In genomic region chr2:25591863-25592262, GRCm38 (mm10) we compare ENCODE assay signal across 10 mouse cellular contexts. TPM values are rescaled to one million over a fixed set of nuclear protein-coding genes. Genes with fewer than 3 reads are reported as not detected.
DNase-seq lines count a peak whose midpoint lies in the region; ATAC-seq and TF ChIP-seq lines count a peak whose summit lies in the region.
"Had no signal": no experiment of that assay in that cellular context is flagged by ENCODE, and none has a peak within 500 bp of the region (broad histone marks: within the 10 kb centered on the region; RNA-seq: fewer than 3 reads in every experiment).

No protein-coding gene starts in this region.

- H3K27me3 ChIP-seq in small intestine, adult 2 months (ENCODE audit: control insufficient read depth, insufficient read depth, low read length) = no peaks in the 10 kb centered on the region

- peak; percentile 55; the same call in 1 of the 2 replicates for ATAC-seq in erythroblast, adult 5-6 weeks (replicated peaks; ENCODE audit: low FRiP score, poor library complexity, severe bottlenecking)
- no peak for ATAC-seq in erythroid progenitor cell, adult 5-6 weeks (replicated peaks; ENCODE audit: low FRiP score, poor library complexity, severe bottlenecking)

- peak; percentile 57; the same call in 1 of the 2 replicates for TF ChIP-seq CTCF in small intestine, adult 2 months (IDR thresholded peaks at IDR 0.05; ENCODE audit: extremely low read depth, insufficient read length, insufficient replicate concordance, low read depth, low read length)

- H3K4me3 ChIP-seq in small intestine, adult 2 months (ENCODE audit: low read depth, low read length) = no peak overlapping the region

- 70% methylated on average over 2 of the region's 2 CpGs for WGBS in small intestine, adult 2 months

- no peak for TF ChIP-seq POLR2A in small intestine, adult 2 months (IDR thresholded peaks at IDR 0.05; ENCODE audit: low read depth, low read length)

- peak; percentile 39 to 52 for DNase-seq in frontal cortex, postnatal 36 days (ENCODE audit: low spot score in 2 of 2)
- no peak for DNase-seq in frontal cortex, postnatal 25 days (ENCODE audit: low spot score in 2 of 2)
- peak; percentile 32 for DNase-seq in right cerebral cortex, postnatal 14 days
- no peak for DNase-seq in right cerebral cortex, postnatal 36 days (ENCODE audit: low spot score in 2 of 2)
- DNase-seq in urinary bladder, adult 2 months (ENCODE audit: low spot score) = no peak

- H3K27ac ChIP-seq in small intestine, adult 2 months (ENCODE audit: insufficient read depth, low read depth, low read length) = no peak overlapping the region
- H3K27ac ChIP-seq: macrophage had no signal

- H3K36me3 ChIP-seq in small intestine, adult 2 months (ENCODE audit: control insufficient read depth, insufficient read depth, low read length) = peaks cover 57% of the 10 kb centered on the region

- no peaks in the 10 kb centered on the region for H3K4me1 ChIP-seq in small intestine, adult 2 months (ENCODE audit: control insufficient read depth, insufficient read depth, insufficient read length, low read length)

RNA-seq across cellular contexts. Expression of gene Ajm1, which starts 10.3 kb away (rescaled TPM):
- 0.63 TPM in 1 of 2 replicates, not detected in the other for total RNA-seq in erythroblast, adult 5-6 weeks (2015; ENCODE audit: low replicate concordance)
- not detected in 2 replicates for total RNA-seq in erythroblast, adult 5-6 weeks (2017; ENCODE audit: low replicate concordance)
- polyA plus RNA-seq in small intestine, adult 2 months (2012; rRNA removed) = 1.7 and 2.2 TPM in 2 replicates
- 0.36 TPM in 1 of 2 replicates, not detected in the other for total RNA-seq in erythroid progenitor cell, adult 5-6 weeks (2015; ENCODE audit: low replicate concordance)
- total RNA-seq in erythroid progenitor cell, adult 5-6 weeks (2017; ENCODE audit: low replicate concordance) = not detected in 2 replicates
- polyA plus RNA-seq in urinary bladder, adult 2 months (2012; rRNA removed) = 0.47 and 0.57 TPM in 2 replicates
- polyA plus RNA-seq: heart, embryonic 14.5 days had no signal

RNA-seq across cellular contexts. Expression of gene Rabl6, which starts 16.5 kb away (rescaled TPM):
- 18.1 and 22.4 TPM in 2 replicates for total RNA-seq in erythroblast, adult 5-6 weeks (2015; ENCODE audit: low replicate concordance)
- 11.8 and 29.1 TPM in 2 replicates for total RNA-seq in erythroblast, adult 5-6 weeks (2017; ENCODE audit: low replicate concordance)
- 35.3 and 47.6 TPM in 2 replicates for polyA plus RNA-seq in small intestine, adult 2 months (2012; rRNA removed)
- 6.5 and 23.1 TPM in 2 replicates for total RNA-seq in erythroid progenitor cell, adult 5-6 weeks (2015; ENCODE audit: low replicate concordance)
- total RNA-seq in erythroid progenitor cell, adult 5-6 weeks (2017; ENCODE audit: low replicate concordance) = 9.3 and 20.5 TPM in 2 replicates
- polyA plus RNA-seq in urinary bladder, adult 2 months (2012; rRNA removed) = 66.5 and 73.8 TPM in 2 replicates

RNA-seq across cellular contexts. Expression of gene Phpt1, which starts 16.8 kb away (rescaled TPM):
- total RNA-seq in erythroblast, adult 5-6 weeks (2015; ENCODE audit: low replicate concordance) = 0.96 and 7.1 TPM in 2 replicates
- total RNA-seq in erythroblast, adult 5-6 weeks (2017; ENCODE audit: low replicate concordance) = 2.1 TPM in 1 of 2 replicates, not detected in the other
- 15.8 and 29.7 TPM in 2 replicates for polyA plus RNA-seq in small intestine, adult 2 months (2012; rRNA removed)
- total RNA-seq in erythroid progenitor cell, adult 5-6 weeks (2015; ENCODE audit: low replicate concordance) = 3.6 TPM in 1 of 2 replicates, not detected in the other
- total RNA-seq in erythroid progenitor cell, adult 5-6 weeks (2017; ENCODE audit: low replicate concordance) = 1.1 TPM in 1 of 2 replicates, not detected in the other
- 64.2 and 75.6 TPM in 2 replicates for polyA plus RNA-seq in urinary bladder, adult 2 months (2012; rRNA removed)

RNA-seq across cellular contexts. Expression of gene Mamdc4, which starts 17.2 kb away (rescaled TPM):
- total RNA-seq in erythroblast, adult 5-6 weeks (2015; ENCODE audit: low replicate concordance) = 2.5 and 7.1 TPM in 2 replicates
- total RNA-seq in erythroblast, adult 5-6 weeks (2017; ENCODE audit: low replicate concordance) = 4.3 and 4.5 TPM in 2 replicates
- 0.52 and 1.1 TPM in 2 replicates for polyA plus RNA-seq in small intestine, adult 2 months (2012; rRNA removed)
- 0.72 TPM in 1 of 2 replicates, not detected in the other for total RNA-seq in erythroid progenitor cell, adult 5-6 weeks (2015; ENCODE audit: low replicate concordance)
- 2.6 TPM in 1 of 2 replicates, not detected in the other for total RNA-seq in erythroid progenitor cell, adult 5-6 weeks (2017; ENCODE audit: low replicate concordance)
- 1.3 and 1.4 TPM in 2 replicates for polyA plus RNA-seq in urinary bladder, adult 2 months (2012; rRNA removed)

RNA-seq across cellular contexts. Expression of gene Ccdc183, which starts 25.6 kb away (rescaled TPM):
- not detected in 2 replicates for total RNA-seq in erythroblast, adult 5-6 weeks (2015; ENCODE audit: low replicate concordance)
- not detected in 2 replicates for total RNA-seq in erythroblast, adult 5-6 weeks (2017; ENCODE audit: low replicate concordance)
- not detected in 2 replicates for polyA plus RNA-seq in small intestine, adult 2 months (2012; rRNA removed)
- total RNA-seq in erythroid progenitor cell, adult 5-6 weeks (2015; ENCODE audit: low replicate concordance) = not detected in 2 replicates
- not detected in 2 replicates for total RNA-seq in erythroid progenitor cell, adult 5-6 weeks (2017; ENCODE audit: low replicate concordance)
- not detected in 2 replicates for polyA plus RNA-seq in urinary bladder, adult 2 months (2012; rRNA removed)
- polyA plus RNA-seq: macrophage had no signal

Comparison
In these comparisons a context has a peak if more than half of its experiments do, and no peak if none do; other contexts are left out.
1. DNase-seq: peak in frontal cortex, postnatal 36 days (2 of 2) and right cerebral cortex, postnatal 14 days (single experiment); none in frontal cortex, postnatal 25 days (0 of 2), right cerebral cortex, postnatal 36 days (0 of 2) and urinary bladder, adult 2 months (single experiment).